Mouse (Mus musculus): ENCODE results near the gene Zranb3.
"Not testable (repeated sequence)": the region's sequence is repeated elsewhere in the genome, so short reads cannot be mapped to it uniquely, and the experiment has no call there.

DNA sequence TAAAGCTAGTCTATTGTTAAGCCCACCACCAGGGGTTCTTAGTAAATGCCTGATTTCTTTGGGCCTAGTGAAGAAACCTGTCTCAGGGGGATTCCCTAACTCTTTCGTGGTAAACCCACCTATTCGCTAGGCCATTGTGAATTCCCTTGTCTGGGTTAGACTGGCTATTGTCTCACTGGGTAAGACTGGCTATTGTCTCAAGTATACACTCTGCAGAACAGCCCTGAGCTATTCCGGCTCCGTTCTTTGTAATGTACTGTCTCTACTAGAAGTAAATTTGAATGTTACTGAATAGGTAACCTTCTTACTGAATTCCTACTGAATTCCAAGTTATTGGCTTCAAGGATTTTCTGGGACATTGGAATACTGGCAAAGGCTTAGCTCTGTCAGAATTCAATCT lies 101.9 kb downstream of the Zranb3 start:
- not testable (repeated sequence) for TF ChIP-seq CTCF (IDR thresholded peaks at IDR 0.05; ENCODE audit: low read depth, low read length); POLR2A (IDR thresholded peaks at IDR 0.05; ENCODE audit: borderline replicate concordance, low read depth, low read length)
